Mouse (Mus musculus) heart, adult 9 months (tissue): ENCODE data around the gene Meiob.

Experiments
- DNase-seq, 2 experiments: peaks; one replicate each; pipeline ENCODE4 v3.0.0; 2022; ENCODE audit warnings: low spot score in 2 of 2

Meiob gene

DNA sequence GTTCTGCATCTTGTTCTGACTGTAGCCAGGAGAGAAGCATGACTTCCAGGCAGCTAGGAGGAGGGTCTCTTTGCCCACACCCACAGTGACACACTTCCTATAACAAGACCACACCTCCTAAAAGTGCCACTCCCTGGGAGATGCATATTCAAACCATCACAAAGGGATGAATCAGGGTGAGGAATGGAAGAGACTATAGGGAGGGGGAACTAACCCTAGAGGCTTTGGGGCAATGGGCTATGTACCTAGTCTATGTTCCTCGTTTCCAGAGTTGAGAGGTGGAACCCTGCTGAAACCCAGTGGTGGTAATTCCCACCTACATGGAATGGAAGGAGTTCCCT, 70.3 kb downstream of the Meiob start:
- no peak for DNase-seq

DNA sequence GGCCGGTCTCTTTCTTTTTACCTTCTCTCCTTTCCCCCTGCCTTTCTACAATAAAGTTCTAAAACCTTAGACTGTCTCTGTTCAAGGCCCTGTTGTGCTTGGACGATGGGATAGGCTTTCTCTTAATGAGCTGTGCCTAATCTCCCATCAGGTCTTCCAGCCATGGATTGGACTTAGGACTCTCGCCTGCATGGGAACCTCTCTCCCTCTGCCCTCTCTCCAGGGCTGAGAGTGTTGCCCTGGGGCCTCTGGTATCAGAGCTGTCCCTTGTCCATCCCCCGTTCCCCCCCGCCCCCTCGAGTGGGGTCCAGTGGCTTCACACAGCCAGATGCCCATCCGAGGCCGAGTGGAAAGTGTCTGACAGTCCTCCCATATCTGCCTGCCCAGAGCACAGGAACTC, 70.9 kb downstream of the Meiob start:
- no peak for DNase-seq

- no peak for DNase-seq
Measured at GRCm38 (mm10) chr17:24877336-24878116, 73.4 kb downstream of the Meiob start.

DNA sequence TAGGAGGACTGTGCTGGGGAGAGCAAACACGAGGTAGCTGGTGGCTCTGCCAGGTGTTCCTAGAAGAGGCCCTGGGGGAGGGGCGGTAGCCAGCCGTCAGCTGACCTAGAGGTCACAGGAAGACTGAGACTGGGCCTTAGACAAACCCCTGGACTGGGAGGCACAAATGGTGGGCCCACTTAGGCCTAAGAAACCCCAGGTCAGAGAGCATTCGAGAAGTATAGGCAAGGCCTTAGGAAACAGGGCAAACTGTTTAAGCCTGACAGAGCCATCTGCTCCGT, 74.0 kb downstream of the Meiob start:
- DNase-seq, result peak; percentile 65 to 81

DNA sequence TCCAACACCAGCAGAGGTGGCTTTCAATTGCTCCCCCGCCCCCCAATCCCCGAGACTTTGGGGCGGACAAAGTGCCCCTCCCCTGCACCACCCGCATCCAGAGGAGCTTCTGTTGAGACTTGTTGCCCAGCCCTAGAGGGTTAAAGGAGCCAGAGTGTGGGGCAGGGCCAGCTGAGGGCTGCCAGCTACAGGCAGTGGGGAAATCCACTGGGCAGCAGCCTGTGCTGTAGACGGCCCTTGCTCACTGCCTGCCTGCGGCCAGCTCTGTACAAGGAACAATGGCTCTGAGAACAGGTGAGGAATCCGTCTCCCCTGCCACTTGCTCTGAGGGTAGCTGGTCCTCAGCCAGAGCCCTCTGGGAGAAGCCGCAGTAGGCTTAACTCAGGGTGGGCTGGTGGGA, 74.4 kb downstream of the Meiob start:
- no peak for DNase-seq

DNA sequence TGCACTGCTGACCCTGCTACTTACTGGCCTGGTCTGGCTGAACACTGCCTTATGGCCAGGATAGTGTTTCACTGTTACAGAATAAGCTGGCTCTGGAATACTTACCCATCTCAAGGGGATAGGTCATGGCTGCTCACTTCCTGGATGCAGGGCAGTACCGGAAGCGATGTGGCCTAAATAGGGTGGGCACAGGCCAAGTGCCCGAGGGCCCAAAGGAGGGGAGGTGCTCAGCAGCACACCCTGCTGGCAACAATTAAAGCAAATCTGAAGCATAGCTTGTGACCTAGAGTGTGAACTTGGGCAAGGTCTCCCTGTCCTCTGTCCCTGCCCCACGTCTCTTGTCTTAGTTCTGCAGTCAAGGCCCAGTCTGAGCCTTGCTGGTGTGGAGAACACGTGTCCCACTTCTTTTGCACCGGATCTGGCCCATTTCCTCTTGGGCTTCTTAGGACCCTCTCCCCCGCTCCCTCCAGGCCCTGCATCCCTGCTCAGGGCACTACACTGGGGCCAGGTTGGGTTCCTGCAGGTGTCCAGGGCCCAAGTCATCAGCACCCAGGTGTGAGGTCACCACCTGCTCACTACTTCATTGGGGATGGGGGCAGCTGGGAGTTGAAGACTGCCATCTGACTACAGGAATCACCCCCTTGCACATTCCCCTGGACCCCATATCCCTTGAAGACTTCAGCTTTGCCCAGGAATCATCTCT, 77.8 kb downstream of the Meiob start:
- DNase-seq, result no peak

GRCm38 (mm10) chr17:24884391-24884790, 80.3 kb downstream of the Meiob start:
- no peak for DNase-seq

- DNase-seq, result no peak
Measured at GRCm38 (mm10) chr17:24885356-24886133, 81.5 kb downstream of the Meiob start.

GRCm38 (mm10) chr17:24886134-24886931, 82.2 kb downstream of the Meiob start, which contains the start of the genes Nubp2 and Spsb3:
Gene Nubp2 (minus strand): TSS chr17:24886349.
Gene Spsb3 (plus strand): TSS chr17:24886643.
- DNase-seq, result peak; percentile 99 to 100

DNA sequence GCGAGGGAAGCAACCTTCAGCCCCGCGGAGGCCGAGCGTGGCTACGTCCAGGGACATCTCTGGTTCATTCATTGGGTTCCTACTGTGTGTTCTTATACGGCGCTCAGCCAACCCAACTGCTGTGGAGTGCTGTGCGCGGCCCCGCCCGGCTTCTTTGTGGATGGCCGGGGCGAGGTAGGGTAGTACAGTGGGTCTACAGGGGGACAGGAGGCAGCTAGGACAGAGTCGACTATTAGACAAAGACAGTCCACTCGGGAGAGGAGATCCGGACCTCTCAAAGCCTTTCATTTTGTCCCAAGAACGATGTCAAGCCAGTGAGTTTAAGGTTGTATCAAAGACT, 82.8 kb downstream of the Meiob start:
- no peak for DNase-seq

DNA sequence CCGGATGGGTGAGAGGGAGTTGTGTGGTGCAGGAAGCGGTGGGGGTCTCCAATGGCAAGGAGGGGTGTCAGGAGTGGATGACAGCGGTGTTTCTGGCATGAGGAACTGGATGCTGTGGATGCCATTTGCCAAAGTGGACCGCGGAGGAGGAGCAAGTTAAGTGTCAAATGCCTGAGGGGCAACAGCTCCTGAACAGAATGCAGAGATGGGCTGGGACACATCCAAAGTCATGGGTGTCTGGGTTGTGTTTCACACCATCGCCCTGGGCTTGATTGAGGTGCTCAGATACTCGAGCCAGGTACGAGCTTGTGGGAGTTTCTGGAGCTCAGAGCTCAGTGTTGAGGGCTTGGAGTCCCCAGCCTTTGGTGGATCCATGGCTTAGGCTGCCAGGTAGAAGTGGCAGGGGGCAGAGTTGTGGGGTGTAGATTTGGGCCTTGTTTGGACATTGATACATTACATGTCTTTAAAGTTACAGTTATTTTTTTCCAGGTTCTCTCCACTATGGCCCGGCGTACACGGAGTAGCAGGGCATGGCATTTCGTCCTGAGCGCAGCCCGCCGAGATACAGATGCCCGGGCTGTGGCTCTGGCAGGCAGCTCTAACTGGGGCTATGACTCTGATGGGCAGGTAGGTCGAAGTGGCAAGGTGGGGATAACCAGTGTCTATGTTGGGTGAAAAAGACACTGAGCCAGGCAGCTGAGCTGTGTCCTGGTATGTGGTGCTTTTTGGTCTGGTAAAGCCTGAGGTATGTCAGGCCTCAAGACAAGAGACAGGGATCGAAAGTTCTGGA, 83.4 kb downstream of the Meiob start:
- no peak for DNase-seq

DNA sequence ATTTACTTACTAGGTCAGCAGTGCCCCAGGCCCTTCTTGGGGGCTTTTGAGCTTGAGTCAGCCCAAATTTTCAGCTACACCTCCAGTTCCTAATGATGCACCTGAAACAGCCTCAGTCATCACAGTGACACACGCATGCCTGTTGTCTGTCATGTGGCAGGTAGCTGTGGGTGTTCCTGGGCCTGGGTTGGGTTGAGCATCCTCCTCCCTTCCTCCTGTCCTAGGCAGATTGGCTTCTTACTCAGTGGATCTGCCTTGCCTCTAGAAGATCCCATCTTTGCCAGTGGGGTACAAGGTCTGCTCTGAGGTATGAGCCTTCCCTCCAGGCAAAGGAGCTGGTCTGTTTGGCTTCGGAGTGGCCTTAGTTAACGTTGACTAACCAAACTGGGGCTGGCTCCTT, 84.8 kb downstream of the Meiob start:
- DNase-seq, result no peak
